ENCODE assay signal across 8 mouse cellular contexts in genomic region chr16:90142574-90143415, GRCm38 (mm10). TPM values are rescaled to one million over a fixed set of nuclear protein-coding genes. Genes with fewer than 3 reads are reported as not detected.
DNase-seq lines count a peak whose midpoint lies in the region; ATAC-seq and TF ChIP-seq lines count a peak whose summit lies in the region.

No protein-coding gene starts in this region.

- H3K9ac ChIP-seq in embryonic facial prominence, embryonic 12.5 days = peak overlapping the region; percentile 78
- H3K9ac ChIP-seq in lung, embryonic 14.5 days = peak overlapping the region; percentile 67

- no peak for TF ChIP-seq CTCF in bone marrow, adult 2 months (IDR thresholded peaks at IDR 0.05; ENCODE audit: control insufficient read depth, insufficient read depth, low read length)
- no peak for TF ChIP-seq CTCF in layer of hippocampus, adult 2 months (conservative IDR thresholded peaks at IDR 0.05)
- no peak for TF ChIP-seq CTCF in lung, embryonic 14.5 days (IDR thresholded peaks at IDR 0.05; ENCODE audit: low read depth)

- ATAC-seq in CD4-positive, CD25-positive, alpha-beta regulatory T cell, adult 4 months = peak; percentile 1
- ATAC-seq in embryonic facial prominence, embryonic 12.5 days (ENCODE audit: insufficient number of reproducible peaks, insufficient read depth, low FRiP score, low TSS enrichment) = peak; percentile 0; the same call in 1 of the 2 replicates
- no peak; the same call in 1 of the 2 replicates for ATAC-seq in lung, embryonic 14.5 days (ENCODE audit: insufficient read depth)

- intact Hi-C loops in heart, postnatal 36 days (cut with DNase I) = loop anchor here (2.0 kb wide), 1 partner anchor 70 kb away; no protein-coding TSS in a partner anchor

- peak overlapping the region; percentile 25; the same call in 1 of the 2 replicates for H3K27ac ChIP-seq in bone marrow, adult 2 months (ENCODE audit: control insufficient read depth, insufficient read depth, low read depth, low read length, poor library complexity)
- peak overlapping the region; percentile 88 for H3K27ac ChIP-seq in embryonic facial prominence, embryonic 12.5 days
- H3K27ac ChIP-seq in layer of hippocampus, adult 2 months = peak overlapping the region; percentile 88
- 0 out of 2 replicates have a peak overlapping the region, but pooled peaks have one; percentile 66 for H3K27ac ChIP-seq in lung, embryonic 14.5 days (ENCODE audit: low read depth)

- H3K4me2 ChIP-seq in embryonic facial prominence, embryonic 12.5 days (replicated peaks) = peak overlapping the region; percentile 85
- H3K4me2 ChIP-seq in lung, embryonic 14.5 days = peak overlapping the region; percentile 99

- WGBS in bone marrow, adult 2 months = under 1% methylated on average over 57 of the region's 57 CpGs
- under 1% methylated on average over 57 of the region's 57 CpGs for WGBS in embryonic facial prominence, embryonic 12.5 days
- under 1% methylated on average over 57 of the region's 57 CpGs for WGBS in lung, embryonic 14.5 days

- TF ChIP-seq POLR2A in bone marrow, adult 2 months (IDR thresholded peaks at IDR 0.05; ENCODE audit: borderline replicate concordance, control insufficient read depth, low read depth, low read length) = peak; percentile 25; the same call in 1 of the 2 replicates

- no peaks in the 10 kb centered on the region for H3K27me3 ChIP-seq in embryonic facial prominence, embryonic 12.5 days
- peaks cover 7% of the 10 kb centered on the region; the same call in 1 of the 2 replicates for H3K27me3 ChIP-seq in lung, embryonic 14.5 days (ENCODE audit: insufficient read depth, low read length)

- no peaks in the 10 kb centered on the region for H3K36me3 ChIP-seq in embryonic facial prominence, embryonic 12.5 days
- H3K36me3 ChIP-seq in lung, embryonic 14.5 days (ENCODE audit: insufficient read depth) = no peaks in the 10 kb centered on the region

- no peaks in the 10 kb centered on the region for H3K9me3 ChIP-seq in embryonic facial prominence, embryonic 12.5 days
- H3K9me3 ChIP-seq in lung, embryonic 14.5 days (ENCODE audit: low read depth, low read length) = no peaks in the 10 kb centered on the region

- H3K4me3 ChIP-seq in bone marrow, adult 2 months (replicated peaks; ENCODE audit: control insufficient read depth, low read depth, low read length) = peak overlapping the region; percentile 85
- H3K4me3 ChIP-seq in embryonic facial prominence, embryonic 12.5 days = peak overlapping the region; percentile 72
- H3K4me3 ChIP-seq in layer of hippocampus, adult 2 months = peak overlapping the region; percentile 85
- H3K4me3 ChIP-seq in lung, embryonic 14.5 days (ENCODE audit: low read depth, low read length) = peak overlapping the region; percentile 62

- peak; percentile 25 to 27 for DNase-seq in heart, postnatal 36 days
- peak; percentile 42 to 43 for DNase-seq in layer of hippocampus, adult 2 months (ENCODE audit: low spot score in 2 of 2)
- peak; percentile 65 for DNase-seq in lung, embryonic 14.5 days
- peak; percentile 67 for DNase-seq in retina, embryonic 14.5 days (ENCODE audit: low spot score)
- peak; percentile 49 to 61 for DNase-seq in thymus, postnatal 36 days

- H3K4me1 ChIP-seq in bone marrow, adult 2 months (ENCODE audit: control insufficient read depth, insufficient read depth, low read length) = no peaks in the 10 kb centered on the region; the same call in 1 of the 2 replicates
- peaks cover 40% of the 10 kb centered on the region for H3K4me1 ChIP-seq in embryonic facial prominence, embryonic 12.5 days
- no peaks in the 10 kb centered on the region for H3K4me1 ChIP-seq in lung, embryonic 14.5 days (ENCODE audit: insufficient read depth)

RNA-seq across cellular contexts. Expression of gene Tiam1, which starts 0.8 kb away (rescaled TPM):
- 10 to 100 TPM; 53.3 to 54.6 TPM for polyA plus RNA-seq in CD4-positive, CD25-positive, alpha-beta regulatory T cell, adult 4 months (2017; shearing (Covaris generic))
- 8.3 and 10.7 TPM in 2 replicates for polyA plus RNA-seq in bone marrow, adult 2 months (2011; ENCODE audit: insufficient read depth, insufficient read length, low replicate concordance, missing spikeins)
- polyA plus RNA-seq in embryonic facial prominence, embryonic 12.5 days (2016; fragmentation: Nextera tagmentation; extraction: Ambion mirVana) = 38.9 and 39.1 TPM in 2 replicates
- 1 to 10 TPM; 4.8 to 6.1 TPM for total RNA-seq in heart, postnatal 36 days (2021)
- 100 to 1,000 TPM; 124 to 125 TPM for total RNA-seq in layer of hippocampus, adult 2 months (2021)
- 16.8 and 18.5 TPM in 2 replicates for polyA plus RNA-seq in lung, embryonic 14.5 days (2014; fragmentation: Nextera tagmentation; extraction: Ambion mirVana)

Comparison
In these comparisons a context has a peak if more than half of its experiments do, and no peak if none do; other contexts are left out.
1. H3K27ac ChIP-seq: peak in every context shown above with its lines; median percentile 88 in embryonic facial prominence, embryonic 12.5 days; 88 in layer of hippocampus, adult 2 months; 66 in lung, embryonic 14.5 days; 25 in bone marrow, adult 2 months.